Mouse (Mus musculus) megakaryocyte progenitor cell, adult 5-6 weeks (primary cell): ENCODE data around the gene Cdhr2. TPM values are rescaled to one million over a fixed set of nuclear protein-coding genes. Genes with fewer than 3 reads are reported as not detected.

Experiments
- ATAC-seq: replicated peaks from 2 replicates; pipeline ENCODE4 v1.8.0; 2016; ENCODE audit warnings: mild to moderate bottlenecking, moderate TSS enrichment, inconsistent platforms; ENCODE audit not compliant: poor library complexity
- total RNA-seq, 2 experiments: library from RNA; stranded (forward) in 1 of 2; stranded (reverse) in 1 of 2; fragments of 157-497, 149-512 nt in 1 of 2; fragments of 200-1000 nt in 1 of 2; gene quantifications; 2 replicates each; pipeline versions ENCODE4 v1.2.3 to v1.2.4; 2015 to 2017

Cdhr2 gene
- total RNA-seq, 2 experiments from 2014 or later, result not detected

- no peak for ATAC-seq
These were observed 8.3 kb upstream of the Cdhr2 start for GRCm38 (mm10) chr13:54692711-54693557.

DNA sequence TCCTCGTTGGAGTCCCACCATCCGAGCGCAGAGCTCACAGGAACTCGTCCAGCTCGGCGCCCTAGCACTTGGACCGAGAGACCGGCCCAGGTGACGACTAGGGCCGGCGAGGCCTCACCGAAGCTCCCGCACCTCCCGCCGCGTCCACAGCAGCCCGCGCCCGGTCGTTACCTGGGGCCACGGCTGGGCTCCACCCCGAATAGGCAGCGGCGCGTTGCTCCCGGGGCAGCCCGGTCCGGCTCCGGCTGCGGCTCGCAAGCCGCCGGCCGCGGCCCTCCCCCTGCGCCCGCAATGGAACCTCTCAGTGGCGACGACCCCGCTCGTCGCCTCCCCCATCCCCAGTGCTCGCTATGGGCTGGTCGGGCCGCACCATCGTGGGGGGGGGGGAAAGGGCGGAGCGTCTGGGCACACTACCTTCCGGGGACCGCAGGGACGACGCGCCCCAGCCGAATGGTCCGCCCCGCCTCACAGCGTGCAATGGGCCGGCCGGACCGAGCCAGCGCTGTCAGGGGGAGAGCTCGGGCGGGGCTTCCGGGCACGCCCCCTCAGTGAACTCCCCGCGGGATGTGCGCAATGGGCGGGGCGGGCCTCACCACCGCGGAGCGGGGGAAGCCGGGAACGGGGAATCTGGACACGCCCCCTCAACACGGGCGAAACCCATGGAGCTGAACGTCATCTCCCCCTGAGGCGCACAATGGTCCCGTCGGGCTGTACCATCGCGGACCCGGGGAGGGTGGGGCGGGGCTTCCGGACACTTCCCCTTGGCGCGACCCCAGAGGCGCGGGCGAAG is 7.5 kb upstream of the Cdhr2 start, which contains the start of gene Rnf44:
Gene Rnf44, minus strand, starts transcription at position 350 of the 790 bp plus-strand sequence.
- ATAC-seq, result peak; percentile 90

- ATAC-seq, result peak; percentile 49
These were observed 6.8 kb upstream of the Cdhr2 start for GRCm38 (mm10) chr13:54694348-54695060.

DNA sequence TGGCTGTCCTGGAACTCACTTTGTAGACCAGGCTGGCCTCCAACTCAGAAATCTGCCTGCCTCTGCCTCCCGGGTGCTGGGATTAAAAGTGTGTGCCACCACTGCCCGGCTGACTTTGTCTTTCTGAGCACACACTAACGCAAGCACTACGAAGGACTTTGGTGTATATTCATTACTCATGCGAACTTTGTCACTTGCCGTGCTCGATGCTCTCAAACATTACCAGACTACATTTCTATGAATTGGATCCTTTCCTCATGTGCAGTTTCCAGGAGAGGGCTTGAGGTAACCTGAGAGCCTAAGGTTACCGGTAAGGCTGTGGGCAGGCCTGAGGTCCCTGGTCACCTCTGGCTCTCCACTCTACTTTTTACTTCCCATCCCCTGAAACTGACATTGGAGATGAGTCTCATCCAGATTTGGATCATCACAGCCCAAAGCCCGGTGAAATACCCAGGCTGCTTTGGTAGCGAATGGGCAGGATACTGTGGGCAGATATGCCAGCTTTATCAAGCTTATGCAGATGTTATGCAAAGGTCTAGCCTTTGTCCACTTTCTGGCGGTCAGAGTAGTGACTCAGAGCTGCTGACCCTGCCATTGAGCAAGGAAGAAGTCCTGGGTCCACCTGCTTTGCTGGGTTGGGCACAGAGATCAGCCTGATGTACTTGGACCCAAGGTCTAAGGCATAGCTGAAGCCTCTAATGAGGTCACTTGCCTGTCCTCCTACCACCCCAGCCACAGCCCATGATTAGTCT is 5.6 kb upstream of the Cdhr2 start:
- ATAC-seq, result no peak

DNA sequence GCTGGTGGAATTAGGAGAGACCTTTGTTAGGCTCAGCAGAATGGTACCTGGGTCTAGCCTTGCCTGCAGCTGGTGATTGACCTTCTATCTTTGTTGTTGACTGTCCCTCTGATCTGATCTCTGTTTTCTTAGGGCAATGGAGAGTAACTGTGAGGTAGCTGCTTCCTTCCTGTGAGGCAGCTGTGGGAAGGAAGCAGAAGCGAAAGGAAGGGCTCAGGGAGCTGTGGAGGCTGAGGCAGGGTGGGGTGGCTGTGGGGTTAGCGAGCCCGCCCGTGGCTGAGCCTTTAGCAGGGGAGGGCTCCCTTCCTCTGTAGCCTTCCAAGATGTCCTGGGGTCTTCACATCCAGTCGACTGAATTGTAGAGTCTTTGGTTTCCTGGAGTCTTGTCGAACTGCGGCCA is 1.2 kb downstream of the Cdhr2 start:
- no peak for ATAC-seq

DNA sequence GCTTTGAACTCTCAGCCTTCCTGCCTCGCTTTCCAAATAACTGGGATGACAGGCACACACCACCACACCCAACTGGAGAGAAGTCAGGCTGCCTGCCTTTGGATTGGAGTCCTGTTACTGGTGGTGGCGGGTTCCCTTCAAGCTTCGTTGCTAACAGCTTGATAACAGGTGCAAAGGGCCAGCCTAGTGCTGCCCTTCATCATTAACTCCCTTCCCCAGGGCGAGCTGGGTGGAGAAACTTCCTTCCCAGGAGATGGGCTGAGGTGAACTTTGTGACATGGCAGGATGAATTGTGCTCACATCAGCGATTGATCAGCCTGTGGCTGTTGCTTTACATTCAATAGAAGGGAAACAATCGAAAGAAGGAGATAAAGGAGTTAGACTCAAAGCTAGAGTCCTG is 3.6 kb downstream of the Cdhr2 start:
- ATAC-seq, result no peak

DNA sequence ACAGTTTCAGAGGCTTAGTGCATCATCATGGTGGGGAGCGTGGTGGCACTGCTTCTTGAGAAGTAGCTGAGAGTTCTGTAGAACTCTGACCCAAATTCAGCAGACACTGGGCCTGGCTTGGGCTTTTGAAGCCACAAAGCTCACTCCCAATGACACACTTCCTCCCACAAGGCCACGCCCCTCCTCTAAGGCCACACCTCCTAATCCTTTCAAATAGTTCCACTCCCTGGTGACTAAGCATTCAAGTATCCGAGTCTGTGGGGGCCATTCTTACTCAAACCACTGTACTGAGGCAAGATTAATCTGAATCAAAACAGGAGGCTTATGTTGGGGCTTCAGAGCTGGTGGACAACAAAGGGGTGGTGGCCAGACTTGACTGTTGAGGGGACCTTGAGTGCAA is 9.6 kb downstream of the Cdhr2 start:
- ATAC-seq, result no peak

GRCm38 (mm10) chr13:54714393-54714792 is 13.1 kb downstream of the Cdhr2 start:
- no peak for ATAC-seq

DNA sequence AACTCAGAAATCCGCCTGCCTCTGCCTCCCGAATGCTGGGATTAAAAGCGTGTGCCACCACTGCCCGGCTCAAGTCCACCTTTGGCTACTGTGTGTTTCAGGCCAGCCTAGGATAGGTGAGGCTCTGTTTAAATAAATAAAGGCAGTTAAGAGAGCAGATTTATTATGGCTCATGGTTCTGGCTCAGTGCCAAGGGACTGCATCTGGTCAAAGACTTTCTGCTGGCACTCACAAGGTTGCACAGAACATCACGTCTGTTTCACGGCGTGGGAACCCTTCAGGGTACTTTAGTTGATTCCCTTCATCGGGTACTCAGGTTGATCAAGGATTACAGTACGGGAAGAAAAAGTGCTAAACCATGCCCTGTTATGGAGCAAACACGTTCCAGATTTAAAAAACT is 13.7 kb downstream of the Cdhr2 start:
- ATAC-seq, result no peak

DNA sequence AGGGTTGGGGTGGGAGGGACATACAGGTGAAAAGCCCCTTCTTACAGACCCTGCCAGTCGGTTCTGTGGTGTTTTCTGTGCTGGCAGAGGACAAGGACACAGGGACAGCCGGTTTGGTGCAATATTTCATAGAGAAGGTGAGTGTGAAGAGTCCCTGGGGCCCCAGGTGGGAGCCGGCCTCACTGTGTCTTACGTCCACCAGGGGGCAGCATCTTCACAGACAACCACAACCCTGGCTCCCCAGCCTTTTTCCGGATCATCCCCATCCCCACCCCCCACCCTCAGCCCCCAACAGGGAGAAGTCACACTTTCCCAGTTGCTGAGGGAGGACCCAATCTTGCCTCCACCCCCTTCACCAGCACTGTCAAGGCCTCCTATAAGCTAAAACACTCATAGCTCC is 15.7 kb downstream of the Cdhr2 start:
- peak; percentile 60; the same call in 1 of the 2 replicates for ATAC-seq

GRCm38 (mm10) chr13:54723143-54723542 is 21.9 kb downstream of the Cdhr2 start:
- no peak for ATAC-seq

- ATAC-seq, result no peak
These were observed 24.9 kb downstream of the Cdhr2 start for GRCm38 (mm10) chr13:54726131-54726530.

- no peak for ATAC-seq
These were observed 35.7 kb downstream of the Cdhr2 start for GRCm38 (mm10) chr13:54736931-54737330.

DNA sequence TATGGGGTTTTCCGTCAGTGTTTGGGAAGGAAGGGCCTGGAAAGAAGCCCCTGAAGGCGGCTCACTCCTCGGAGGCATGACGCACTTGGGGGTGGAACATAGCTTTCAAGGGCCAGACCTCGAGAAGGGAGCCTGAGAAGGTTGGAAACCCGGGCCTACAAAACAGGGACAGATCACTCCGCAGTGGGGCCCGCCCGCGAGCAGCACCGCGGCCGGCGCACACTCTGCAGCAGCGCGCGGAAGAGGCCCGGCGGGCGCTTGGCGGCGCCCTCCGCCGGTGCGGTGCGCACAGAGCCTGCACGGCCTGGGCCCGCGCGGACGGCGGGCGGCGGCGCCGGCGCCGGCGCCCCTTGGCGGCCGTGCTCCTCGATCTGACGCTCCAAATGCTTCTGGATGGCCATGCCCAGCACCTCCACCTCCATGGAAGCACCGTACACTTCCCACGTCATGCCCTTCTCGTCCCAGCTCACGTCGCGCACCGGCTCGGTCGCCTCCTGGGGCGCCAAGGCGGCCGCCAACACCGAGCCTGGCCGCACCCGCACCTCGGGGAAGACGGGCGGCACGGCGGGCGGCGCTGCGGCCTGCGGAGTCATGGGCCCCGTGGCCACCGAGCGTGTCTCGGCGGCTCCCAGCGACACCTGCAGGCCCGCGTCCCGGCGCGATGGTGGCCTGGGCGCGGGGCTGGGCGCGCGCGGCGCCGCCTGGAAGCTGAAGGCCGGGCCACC is 36.4 kb downstream of the Cdhr2 start:
- ATAC-seq, result no peak

- ATAC-seq, result no peak
These were observed 36.9 kb downstream of the Cdhr2 start for GRCm38 (mm10) chr13:54738213-54738601.

DNA sequence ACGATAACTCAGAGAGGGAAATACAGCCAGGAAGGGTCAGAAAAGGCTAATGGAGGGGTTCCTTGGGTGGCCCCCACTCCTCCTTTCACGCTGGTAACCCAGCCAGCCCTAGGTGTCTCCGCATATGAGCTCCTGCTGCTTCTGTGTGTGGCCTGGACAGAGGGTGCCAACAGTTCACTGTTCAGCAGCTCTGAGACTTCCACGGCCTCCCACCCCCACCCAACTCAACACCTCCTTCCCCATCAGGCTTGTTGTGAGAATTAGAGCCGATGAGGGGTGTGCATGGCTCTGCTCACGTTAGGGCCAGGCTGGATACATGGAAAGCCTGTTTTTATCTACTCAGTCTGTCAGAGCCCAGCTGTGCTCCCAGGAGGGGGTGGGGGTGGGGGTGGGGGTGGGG is 44.8 kb downstream of the Cdhr2 start:
- ATAC-seq, result no peak

DNA sequence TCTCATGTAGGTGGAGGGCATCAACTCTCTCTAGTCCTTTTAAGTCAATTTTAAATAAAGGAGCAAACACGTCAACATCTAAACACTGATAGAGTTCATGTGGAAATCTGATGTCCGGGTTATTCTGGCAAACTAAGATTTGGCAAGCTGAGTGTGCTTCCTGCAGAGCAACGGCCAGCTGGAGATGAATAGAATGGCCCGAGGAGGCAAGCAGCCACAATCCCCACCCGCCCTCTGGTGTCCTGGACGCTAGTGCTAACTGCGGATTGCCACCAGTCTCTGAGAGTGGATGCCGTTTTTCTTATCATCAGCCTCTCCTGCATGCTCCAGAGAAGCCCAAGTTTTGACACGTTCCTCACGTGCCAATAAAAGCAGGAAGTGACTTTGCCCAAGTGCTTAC is 45.6 kb downstream of the Cdhr2 start:
- no peak for ATAC-seq

DNA sequence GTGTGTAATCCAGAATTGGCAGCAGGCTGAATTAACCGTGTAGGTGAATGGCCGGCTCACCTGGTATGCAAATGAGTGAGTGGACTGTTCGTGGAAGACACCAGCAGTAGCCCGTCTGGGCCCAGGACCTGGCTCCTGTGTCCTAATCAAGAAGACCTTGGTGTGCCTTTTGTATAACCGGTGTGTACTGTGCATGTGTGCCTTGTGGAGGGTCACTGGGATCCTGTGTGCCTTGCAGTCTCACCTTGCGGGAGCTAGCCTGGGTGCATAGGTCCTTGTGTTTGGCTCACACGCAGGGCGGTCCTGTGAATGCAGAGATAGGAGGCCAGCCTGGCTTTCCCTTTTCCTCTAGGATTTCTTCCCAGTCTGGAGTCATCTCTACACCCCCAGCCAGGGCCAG is 46.9 kb downstream of the Cdhr2 start:
- no peak for ATAC-seq

DNA sequence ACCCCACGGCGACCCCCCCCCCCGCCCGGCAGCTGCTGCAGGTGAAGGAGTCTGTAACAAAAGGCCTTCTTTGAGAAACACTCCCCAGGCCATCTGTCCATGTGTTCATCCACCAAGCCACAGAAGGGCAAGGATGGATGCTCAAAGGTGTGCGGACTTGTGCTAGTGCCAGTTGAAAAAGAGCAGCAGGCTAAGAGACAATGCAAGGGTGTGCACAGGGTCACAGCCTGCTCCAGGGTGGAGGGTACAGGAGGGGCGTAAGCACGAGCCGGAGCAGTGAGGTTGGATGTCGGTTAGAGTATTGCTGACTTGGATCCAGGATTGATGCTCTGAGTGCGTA is 47.4 kb downstream of the Cdhr2 start:
- no peak for ATAC-seq
